Mouse (Mus musculus): ENCODE measurements around the gene Exoc3. TPM values are rescaled to one million over a fixed set of nuclear protein-coding genes. Genes with fewer than 3 reads are reported as not detected.

The Exoc3 gene
- polyA plus RNA-seq, 1 experiment from 2014 or later: 76.8 TPM

DNA sequence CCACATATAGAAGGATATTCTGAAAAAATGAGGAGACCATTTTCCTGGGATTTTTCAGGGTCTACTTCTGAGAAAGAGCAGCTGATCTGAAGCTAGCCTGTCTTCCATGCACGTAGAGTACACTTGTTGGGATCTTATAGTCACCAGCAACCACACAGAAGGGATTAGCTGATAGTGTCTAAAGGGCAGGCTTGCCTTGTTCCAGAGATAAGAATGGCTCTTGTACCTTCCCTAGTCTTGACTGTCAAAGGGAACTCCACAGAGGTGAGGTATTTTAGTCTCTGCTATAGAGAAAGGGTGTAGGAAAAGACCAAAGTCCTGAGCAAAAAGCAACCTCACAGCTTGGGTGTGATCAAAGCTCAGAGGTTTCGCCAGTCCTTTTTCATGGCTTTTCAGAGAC lies 61.2 kb downstream of the Exoc3 start:
- H3K4me2 ChIP-seq (ENCODE audit: low read length): no peak overlapping the region
- H3K27me3 ChIP-seq (replicated peaks; ENCODE audit: control insufficient read depth, insufficient read depth, low read length): no peaks in the 10 kb centered on the region
- WGBS: 86% methylated on average over 2 of the region's 2 CpGs
- H3K36me3 ChIP-seq (ENCODE audit: control insufficient read depth, insufficient read depth, low read length): no peaks in the 10 kb centered on the region
- no peak overlapping the region for H3K4me3 ChIP-seq (ENCODE audit: low read depth, low read length)
- DNase-seq (ENCODE audit: low spot score): no peak
- no peak for ATAC-seq (replicated peaks; ENCODE audit: low FRiP score, low TSS enrichment, low read depth)
- no peaks in the 10 kb centered on the region for H3K4me1 ChIP-seq (replicated peaks; ENCODE audit: control insufficient read depth, insufficient read depth, low read length)
- H3K27ac ChIP-seq (ENCODE audit: low read depth): no peak overlapping the region
- H3K9ac ChIP-seq (ENCODE audit: low read length): no peak overlapping the region
- H3K9me3 ChIP-seq (ENCODE audit: control insufficient read depth, low read length): no peaks in the 10 kb centered on the region

DNA sequence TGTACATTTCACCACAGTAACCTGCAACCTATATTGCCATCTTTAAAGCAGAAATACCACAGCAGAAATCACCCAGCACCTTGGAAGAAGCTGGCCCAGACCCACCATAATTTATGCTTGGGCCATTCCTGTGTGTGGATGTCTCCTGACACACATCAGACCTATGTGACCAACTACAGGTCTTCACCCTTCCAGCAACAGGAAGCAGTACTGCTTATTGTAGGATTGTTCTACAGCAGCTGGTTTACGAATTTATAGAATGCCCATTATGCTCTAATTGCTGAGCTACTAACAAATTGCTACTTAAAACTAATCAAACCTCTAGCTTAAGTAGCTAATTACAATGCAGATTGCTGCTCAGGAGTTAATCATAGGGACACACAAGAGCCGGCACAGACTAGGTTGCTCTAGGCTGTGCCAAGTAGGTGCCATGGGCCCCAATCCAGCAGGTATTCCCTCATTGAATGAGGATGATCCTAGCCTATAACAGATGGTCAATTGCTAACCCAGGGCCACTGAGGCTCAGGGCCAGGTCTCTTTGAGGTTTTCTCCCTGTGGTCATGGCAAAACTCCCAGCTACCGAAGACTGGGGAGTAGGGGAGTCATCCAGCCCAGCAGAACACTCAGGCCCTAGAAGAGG lies 62.4 kb downstream of the Exoc3 start:
- no peaks in the 10 kb centered on the region for H3K9me3 ChIP-seq (ENCODE audit: control insufficient read depth, low read length)
- ATAC-seq (replicated peaks; ENCODE audit: low FRiP score, low TSS enrichment, low read depth) (no peak), DNase-seq (ENCODE audit: low spot score) (no peak)
- H3K36me3 ChIP-seq (ENCODE audit: control insufficient read depth, insufficient read depth, low read length): no peaks in the 10 kb centered on the region
- no peak overlapping the region for H3K27ac ChIP-seq (ENCODE audit: low read depth)
- H3K27me3 ChIP-seq (replicated peaks; ENCODE audit: control insufficient read depth, insufficient read depth, low read length): no peaks in the 10 kb centered on the region
- no peaks in the 10 kb centered on the region for H3K4me1 ChIP-seq (replicated peaks; ENCODE audit: control insufficient read depth, insufficient read depth, low read length)
- H3K4me2 ChIP-seq (ENCODE audit: low read length): no peak overlapping the region
- WGBS: 85% methylated on average over 3 of the region's 3 CpGs
- H3K4me3 ChIP-seq (ENCODE audit: low read depth, low read length): no peak overlapping the region
- H3K9ac ChIP-seq (ENCODE audit: low read length): no peak overlapping the region

DNA sequence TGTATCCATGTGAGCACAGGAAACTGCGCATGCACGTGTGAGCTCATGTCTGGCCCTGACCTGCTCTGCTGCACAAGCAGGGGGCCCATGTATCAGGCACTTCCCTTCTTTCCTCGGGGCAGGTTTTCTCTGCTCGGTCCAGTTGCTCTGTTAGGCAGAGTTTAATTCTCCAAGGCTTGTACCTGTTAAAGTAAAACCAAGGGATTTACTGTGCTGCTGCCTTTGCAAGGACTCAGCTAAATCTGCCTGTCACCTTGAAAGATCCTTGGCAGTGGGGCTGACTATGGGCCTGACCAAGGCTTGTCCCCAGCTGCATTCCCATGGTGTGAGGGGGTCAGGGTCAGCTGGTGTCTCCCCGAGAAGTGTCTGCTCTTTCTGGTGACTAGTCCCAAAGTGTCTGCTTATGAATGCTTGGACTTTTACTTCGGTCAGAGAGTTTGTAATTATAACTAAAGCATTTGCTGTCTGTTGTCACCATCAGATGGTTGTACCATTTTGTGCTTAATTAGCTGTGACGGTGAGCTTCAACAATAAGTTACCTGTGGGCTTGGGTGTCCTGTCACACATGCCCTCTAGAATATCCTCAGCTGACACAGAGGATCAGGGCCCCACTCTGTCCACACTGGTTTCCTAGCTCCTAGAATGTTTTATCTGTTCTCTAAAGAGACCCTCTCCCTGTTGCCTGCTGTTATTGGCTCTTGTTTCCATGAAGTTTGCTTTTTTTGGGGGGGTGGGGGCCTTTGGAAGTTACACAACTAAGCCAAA lies 64.2 kb downstream of the Exoc3 start:
- Histone ChIP-seq H3K4me3 (ENCODE audit: low read depth, low read length) (no peak overlapping the region), H3K27me3 (replicated peaks; ENCODE audit: control insufficient read depth, insufficient read depth, low read length) (no peaks in the 10 kb centered on the region), H3K27ac (ENCODE audit: low read depth) (no peak overlapping the region), H3K9me3 (ENCODE audit: control insufficient read depth, low read length) (no peaks in the 10 kb centered on the region), H3K4me2 (ENCODE audit: low read length) (no peak overlapping the region), H3K36me3 (ENCODE audit: control insufficient read depth, insufficient read depth, low read length) (no peaks in the 10 kb centered on the region), H3K9ac (ENCODE audit: low read length) (no peak overlapping the region), H3K4me1 (replicated peaks; ENCODE audit: control insufficient read depth, insufficient read depth, low read length) (no peaks in the 10 kb centered on the region)
- no peak for DNase-seq (ENCODE audit: low spot score)
- WGBS: 79% methylated on average over 7 of the region's 7 CpGs
- no peak for ATAC-seq (replicated peaks; ENCODE audit: low FRiP score, low TSS enrichment, low read depth)

DNA sequence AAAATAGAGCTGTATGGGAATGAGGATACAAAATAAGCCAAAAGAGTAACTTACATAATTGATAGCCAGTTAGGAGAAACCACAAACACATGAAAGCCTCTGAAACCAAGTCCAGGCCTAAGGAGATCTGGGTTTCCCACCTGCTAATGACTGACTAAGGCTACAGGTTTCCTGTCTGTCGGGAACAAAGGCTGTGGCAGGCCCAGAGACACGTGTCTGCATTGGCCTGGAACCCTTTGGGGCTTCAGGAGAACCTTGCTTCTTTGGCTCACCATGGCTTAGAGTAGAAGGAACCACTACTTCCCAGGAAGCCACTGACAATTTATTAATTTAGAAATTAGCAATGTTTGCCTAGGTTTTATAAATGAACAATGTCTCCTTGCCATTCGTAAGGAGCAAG lies 65.2 kb downstream of the Exoc3 start:
- Histone ChIP-seq H3K9me3 (ENCODE audit: control insufficient read depth, low read length) (no peaks in the 10 kb centered on the region), H3K4me1 (replicated peaks; ENCODE audit: control insufficient read depth, insufficient read depth, low read length) (no peaks in the 10 kb centered on the region), H3K36me3 (ENCODE audit: control insufficient read depth, insufficient read depth, low read length) (no peaks in the 10 kb centered on the region), H3K4me2 (ENCODE audit: low read length) (no peak overlapping the region), H3K4me3 (ENCODE audit: low read depth, low read length) (no peak overlapping the region), H3K9ac (ENCODE audit: low read length) (no peak overlapping the region), H3K27me3 (replicated peaks; ENCODE audit: control insufficient read depth, insufficient read depth, low read length) (no peaks in the 10 kb centered on the region), H3K27ac (ENCODE audit: low read depth) (no peak overlapping the region)
- no peak for DNase-seq (ENCODE audit: low spot score)
- 68% methylated on average over 3 of the region's 3 CpGs for WGBS
- ATAC-seq (replicated peaks; ENCODE audit: low FRiP score, low TSS enrichment, low read depth): no peak

DNA sequence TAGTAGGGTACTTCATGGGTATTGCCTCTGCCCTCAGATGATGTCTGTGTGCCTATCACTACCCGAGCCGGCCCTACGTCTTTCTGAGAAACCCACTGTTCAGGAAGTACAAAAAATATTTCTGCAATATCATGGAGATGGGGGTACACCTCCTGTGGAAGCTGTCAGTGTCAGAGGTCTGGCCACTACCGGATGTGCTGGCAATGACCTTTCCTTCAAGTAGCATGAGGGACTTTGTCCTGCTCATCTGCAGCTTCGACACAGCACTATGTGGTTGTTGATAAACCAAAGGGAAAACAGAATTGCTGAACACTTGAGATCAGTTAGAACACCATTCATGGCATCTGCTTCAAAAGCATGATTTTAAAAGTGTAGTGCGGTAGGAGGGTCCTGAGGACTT lies 67.7 kb downstream of the Exoc3 start:
- Histone ChIP-seq H3K4me2 (ENCODE audit: low read length) (no peak overlapping the region), H3K4me3 (ENCODE audit: low read depth, low read length) (no peak overlapping the region), H3K27me3 (replicated peaks; ENCODE audit: control insufficient read depth, insufficient read depth, low read length) (no peaks in the 10 kb centered on the region), H3K27ac (ENCODE audit: low read depth) (no peak overlapping the region), H3K9me3 (ENCODE audit: control insufficient read depth, low read length) (no peaks in the 10 kb centered on the region), H3K9ac (ENCODE audit: low read length) (no peak overlapping the region), H3K36me3 (ENCODE audit: control insufficient read depth, insufficient read depth, low read length) (no peaks in the 10 kb centered on the region), H3K4me1 (replicated peaks; ENCODE audit: control insufficient read depth, insufficient read depth, low read length) (no peaks in the 10 kb centered on the region)
- ATAC-seq (replicated peaks; ENCODE audit: low FRiP score, low TSS enrichment, low read depth) (no peak), DNase-seq (ENCODE audit: low spot score) (no peak)
- 91% methylated on average over 6 of the region's 6 CpGs for WGBS

DNA sequence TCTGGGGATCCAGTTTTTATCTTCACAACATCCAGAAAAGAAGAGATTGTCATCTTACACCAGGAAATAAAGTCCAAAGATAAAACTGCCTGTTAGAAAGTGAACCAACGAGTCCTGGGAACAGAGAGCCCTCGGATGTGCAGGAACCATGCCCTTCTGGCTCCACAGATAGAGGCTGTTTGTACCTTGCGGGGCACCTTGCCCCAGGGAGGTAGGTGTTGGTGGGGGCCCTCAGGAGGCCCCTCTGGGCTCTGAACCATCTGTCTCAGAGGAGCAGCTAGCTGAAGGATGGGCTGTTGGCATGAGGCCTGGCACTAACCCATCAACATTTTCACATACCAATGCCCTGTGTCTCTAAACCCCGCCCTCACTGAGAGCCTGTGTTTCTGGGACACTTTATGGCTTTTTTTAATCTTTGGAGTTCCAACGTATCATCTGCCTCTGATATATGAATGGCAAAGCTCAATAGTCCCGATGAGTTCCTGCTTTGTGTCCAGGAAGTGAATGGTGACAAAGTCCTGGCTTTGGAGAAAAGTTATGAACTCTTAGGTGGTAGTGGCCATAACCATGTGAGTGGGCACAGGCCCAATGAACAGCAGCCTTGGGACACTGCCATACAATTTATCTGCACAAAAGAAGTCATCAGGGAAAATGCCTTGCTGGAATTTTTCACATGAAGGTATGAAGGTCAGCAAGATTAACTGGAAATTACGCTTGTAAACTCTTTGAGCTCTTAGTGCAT lies 69.5 kb downstream of the Exoc3 start:
- H3K27ac ChIP-seq (ENCODE audit: low read depth): no peak overlapping the region
- no peaks in the 10 kb centered on the region for H3K4me1 ChIP-seq (replicated peaks; ENCODE audit: control insufficient read depth, insufficient read depth, low read length)
- H3K27me3 ChIP-seq (replicated peaks; ENCODE audit: control insufficient read depth, insufficient read depth, low read length): no peaks in the 10 kb centered on the region
- H3K4me3 ChIP-seq (ENCODE audit: low read depth, low read length): no peak overlapping the region
- H3K9ac ChIP-seq (ENCODE audit: low read length): no peak overlapping the region
- no peak for ATAC-seq (replicated peaks; ENCODE audit: low FRiP score, low TSS enrichment, low read depth)
- DNase-seq (ENCODE audit: low spot score): no peak
- no peaks in the 10 kb centered on the region for H3K36me3 ChIP-seq (ENCODE audit: control insufficient read depth, insufficient read depth, low read length)
- no peaks in the 10 kb centered on the region for H3K9me3 ChIP-seq (ENCODE audit: control insufficient read depth, low read length)
- 80% methylated on average over 7 of the region's 7 CpGs for WGBS
- H3K4me2 ChIP-seq (ENCODE audit: low read length): no peak overlapping the region

DNA sequence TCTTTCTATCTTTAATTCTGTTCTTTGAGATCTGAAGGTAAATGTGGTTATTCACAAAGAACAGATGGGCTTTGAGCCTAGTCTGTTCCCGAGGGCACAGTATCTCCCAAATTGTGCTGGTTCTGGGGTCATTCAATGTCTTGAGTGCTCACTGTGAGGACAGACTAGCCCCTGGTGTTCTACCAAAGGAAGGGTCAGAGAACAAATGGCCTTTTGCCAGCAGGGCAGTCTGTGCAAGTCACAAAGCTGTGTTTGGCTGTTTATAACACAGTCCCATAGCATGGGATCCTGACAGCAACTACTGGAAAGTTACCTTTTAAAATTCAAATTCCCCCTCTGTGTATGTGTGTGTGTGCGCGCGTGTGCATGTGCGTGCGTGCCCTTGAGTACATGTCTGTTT lies 78.6 kb downstream of the Exoc3 start:
- 91% methylated on average over 6 of the region's 6 CpGs for WGBS
- ATAC-seq (replicated peaks; ENCODE audit: low FRiP score, low TSS enrichment, low read depth): no peak

DNA sequence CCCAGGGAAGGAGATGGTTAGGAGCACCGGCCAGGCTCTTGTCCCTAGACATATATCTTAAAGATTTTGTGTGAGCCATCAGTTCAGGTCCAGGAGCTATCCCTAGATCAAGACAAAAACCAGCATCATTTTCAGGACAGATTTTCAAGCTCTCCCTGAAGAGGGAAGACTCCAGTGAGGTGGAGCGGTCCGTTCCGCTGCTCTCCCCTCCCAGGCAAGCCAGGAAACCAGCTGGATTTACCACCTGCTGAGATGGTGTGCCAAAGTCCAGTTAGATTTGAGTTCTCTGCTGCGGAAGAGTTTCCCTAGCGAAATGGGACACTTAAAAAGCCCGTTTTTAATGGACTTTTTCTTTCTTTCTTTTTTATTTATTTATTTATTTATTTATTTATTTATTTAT lies 81.0 kb downstream of the Exoc3 start:
- no peak overlapping the region for H3K27ac ChIP-seq (ENCODE audit: low read depth)
- H3K9ac ChIP-seq (ENCODE audit: low read length): no peak overlapping the region
- no peak for DNase-seq (ENCODE audit: low spot score)
- no peaks in the 10 kb centered on the region for H3K36me3 ChIP-seq (ENCODE audit: control insufficient read depth, insufficient read depth, low read length)
- no peak overlapping the region for H3K4me3 ChIP-seq (ENCODE audit: low read depth, low read length)
- no peak overlapping the region for H3K4me2 ChIP-seq (ENCODE audit: low read length)
- H3K9me3 ChIP-seq (ENCODE audit: control insufficient read depth, low read length): no peaks in the 10 kb centered on the region
- 79% methylated on average over 7 of the region's 7 CpGs for WGBS
- H3K27me3 ChIP-seq (replicated peaks; ENCODE audit: control insufficient read depth, insufficient read depth, low read length): peaks cover 18% of the 10 kb centered on the region
- no peaks in the 10 kb centered on the region for H3K4me1 ChIP-seq (replicated peaks; ENCODE audit: control insufficient read depth, insufficient read depth, low read length)
- no peak for ATAC-seq (replicated peaks; ENCODE audit: low FRiP score, low TSS enrichment, low read depth)

More for the DNA sequence above, 78.6 kb downstream of the Exoc3 start:
- Histone ChIP-seq H3K4me2 (ENCODE audit: low read length) (no peak overlapping the region), H3K4me3 (ENCODE audit: low read depth, low read length) (no peak overlapping the region), H3K9me3 (ENCODE audit: control insufficient read depth, low read length) (no peaks in the 10 kb centered on the region), H3K27ac (ENCODE audit: low read depth) (no peak overlapping the region), H3K4me1 (replicated peaks; ENCODE audit: control insufficient read depth, insufficient read depth, low read length) (no peaks in the 10 kb centered on the region), H3K27me3 (replicated peaks; ENCODE audit: control insufficient read depth, insufficient read depth, low read length) (no peaks in the 10 kb centered on the region), H3K36me3 (ENCODE audit: control insufficient read depth, insufficient read depth, low read length) (no peaks in the 10 kb centered on the region), H3K9ac (ENCODE audit: low read length) (no peak overlapping the region)
- no peak for DNase-seq (ENCODE audit: low spot score)

Measured in intestine, embryonic 14.5 days (tissue).